Mouse (Mus musculus) limb, embryonic 11.5 days (tissue): ENCODE data around the gene Mrgprd. TPM values are rescaled to one million over a fixed set of nuclear protein-coding genes. Genes with fewer than 3 reads are reported as not detected.

ENCODE experiments used
- ATAC-seq: fragments of 200-750 bp; cut with Nextera tagmentation; 2 replicates; pipeline ENCODE4 v1.8.0; 2017; ENCODE audit warnings: low read depth; ENCODE audit not compliant: insufficient number of reproducible peaks, low FRiP score, low TSS enrichment
- DNase-seq: peaks from one replicate; pipeline ENCODE4 v3.0.0-alpha.2; 2015; ENCODE audit warnings: low spot score
- H3K27ac ChIP-seq: fragments of 300-500 bp; sonication (generic); replicated peaks from 2 replicates; pipeline ENCODE4 v1.5.1; 2014; ENCODE audit warnings: low read depth, mild to moderate bottlenecking, low read length
- H3K27me3 ChIP-seq: fragments of 300-500 bp; sonication (generic); 2 replicates; pipeline ENCODE4 v1.6.1; 2014; ENCODE audit warnings: mild to moderate bottlenecking, low read length, mixed read lengths; ENCODE audit not compliant: control insufficient read depth, insufficient read depth
- H3K36me3 ChIP-seq: fragments of 300-500 bp; sonication (generic); 2 replicates; pipeline ENCODE4 v1.6.1; 2014; ENCODE audit warnings: mild to moderate bottlenecking, low read length, moderate library complexity, mixed read lengths; ENCODE audit not compliant: control insufficient read depth, insufficient read depth
- H3K4me1 ChIP-seq: fragments of 300-500 bp; sonication (generic); 2 replicates; pipeline ENCODE4 v1.6.1; 2014; ENCODE audit warnings: low read length, mixed read lengths; ENCODE audit not compliant: control insufficient read depth, insufficient read depth
- H3K4me2 ChIP-seq: fragments of 300-500 bp; sonication (generic); 2 replicates; pipeline ENCODE4 v1.6.1; 2014; ENCODE audit warnings: low read depth, mild to moderate bottlenecking, moderate library complexity; ENCODE audit not compliant: severe bottlenecking
- H3K4me3 ChIP-seq: fragments of 300-500 bp; sonication (generic); 2 replicates; pipeline ENCODE4 v1.5.1; 2014; ENCODE audit warnings: low read depth, low read length
- H3K9ac ChIP-seq: fragments of 300-500 bp; sonication (generic); 2 replicates; pipeline ENCODE4 v1.6.1; 2014; ENCODE audit warnings: mild to moderate bottlenecking, low read length
- H3K9me3 ChIP-seq: fragments of 300-500 bp; sonication (generic); 2 replicates; pipeline ENCODE4 v1.6.1; 2016; ENCODE audit warnings: low read length; ENCODE audit not compliant: control insufficient read depth
- WGBS: fragments of 180-500 bp; shearing (Covaris S2); extraction: QIAGEN DNeasy Blood & Tissue Kit; methylation state at CpG from one replicate; pipeline ENCODE4 v1.1.7; 2014; 5-methylcytosine and 5-hydroxymethylcytosine counted together
- polyA plus RNA-seq: library from polyadenylated mRNA; unstranded; fragments of >200 nt; fragmentation: Nextera tagmentation; extraction: Ambion mirVana; gene quantifications from 2 replicates; pipeline ENCODE4 v1.2.1, GENCODE M21; 2014

The Mrgprd gene
- polyA plus RNA-seq, 1 experiment from 2014 or later = not detected

DNA sequence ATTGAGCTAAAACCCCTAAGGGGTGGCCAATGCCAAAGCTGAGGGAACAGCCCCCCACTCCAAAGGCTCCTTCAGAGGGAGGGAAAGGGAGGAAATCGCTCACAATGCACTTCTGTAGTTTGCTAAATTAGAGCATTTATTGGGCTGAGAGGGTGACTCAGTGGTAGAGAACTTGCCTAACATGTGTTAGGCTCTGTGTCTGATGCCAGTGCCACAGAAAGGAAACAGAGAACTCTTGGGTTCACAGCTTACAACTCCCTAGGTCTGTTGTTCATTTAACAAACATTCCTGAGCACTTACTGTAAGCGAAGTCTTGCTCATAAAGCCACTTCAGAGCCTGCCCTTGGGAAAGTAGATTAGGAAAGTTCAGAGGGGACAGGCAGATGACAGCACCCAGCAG lies 15.3 kb downstream of the Mrgprd start:
- no peak for ATAC-seq
- no peak overlapping the region for H3K27ac ChIP-seq

GRCm38 (mm10) chr7:145330641-145331040 lies 16.0 kb downstream of the Mrgprd start:
- WGBS = 83% methylated on average over 2 of the region's 2 CpGs
- H3K4me1 ChIP-seq = peaks cover 6% of the 10 kb centered on the region

More for the DNA sequence above, 15.3 kb downstream of the Mrgprd start:
- no peak overlapping the region for H3K9ac ChIP-seq
- H3K9me3 ChIP-seq = no peaks in the 10 kb centered on the region
- H3K4me2 ChIP-seq = no peak overlapping the region
- DNase-seq = no peak
- 49% methylated on average over 2 of the region's 2 CpGs for WGBS
- no peak overlapping the region for H3K4me3 ChIP-seq
- H3K4me1 ChIP-seq = peaks cover 6% of the 10 kb centered on the region
- no peaks in the 10 kb centered on the region for H3K27me3 ChIP-seq
- H3K36me3 ChIP-seq = no peaks in the 10 kb centered on the region

GRCm38 (mm10) chr7:145332376-145333041 lies 17.9 kb downstream of the Mrgprd start:
- no peaks in the 10 kb centered on the region for H3K27me3 ChIP-seq
- H3K27ac ChIP-seq = no peak overlapping the region
- ATAC-seq = no peak
- WGBS = 65% methylated on average over 1 of the region's 1 CpGs
- no peak for DNase-seq
- H3K9ac ChIP-seq = no peak overlapping the region
- peaks cover 6% of the 10 kb centered on the region for H3K4me1 ChIP-seq
- no peaks in the 10 kb centered on the region for H3K36me3 ChIP-seq
- no peaks in the 10 kb centered on the region for H3K9me3 ChIP-seq
- no peak overlapping the region for H3K4me3 ChIP-seq
- no peak overlapping the region for H3K4me2 ChIP-seq

More at GRCm38 (mm10) chr7:145330641-145331040, 16.0 kb downstream of the Mrgprd start:
- Histone ChIP-seq H3K36me3 (no peaks in the 10 kb centered on the region), H3K27me3 (no peaks in the 10 kb centered on the region), H3K4me3 (no peak overlapping the region), H3K9me3 (no peaks in the 10 kb centered on the region), H3K27ac (no peak overlapping the region), H3K9ac (no peak overlapping the region), H3K4me2 (no peak overlapping the region)
- DNase-seq (no peak), ATAC-seq (no peak)

- Histone ChIP-seq H3K4me3 (no peak overlapping the region), H3K27ac (no peak overlapping the region), H3K27me3 (no peaks in the 10 kb centered on the region), H3K9me3 (no peaks in the 10 kb centered on the region), H3K9ac (no peak overlapping the region), H3K36me3 (no peaks in the 10 kb centered on the region), H3K4me1 (peaks cover 6% of the 10 kb centered on the region), H3K4me2 (no peak overlapping the region)
- 84% methylated on average over 6 of the region's 6 CpGs for WGBS
- DNase-seq (no peak), ATAC-seq (no peak)
These were observed 19.3 kb downstream of the Mrgprd start for GRCm38 (mm10) chr7:145333936-145334335.

- H3K27ac ChIP-seq = no peak overlapping the region
- no peak for ATAC-seq
- DNase-seq = no peak
- H3K27me3 ChIP-seq = no peaks in the 10 kb centered on the region
- WGBS = 64% methylated on average over 3 of the region's 4 CpGs
- peaks cover 4% of the 10 kb centered on the region for H3K4me1 ChIP-seq
- no peak overlapping the region for H3K4me2 ChIP-seq
- no peaks in the 10 kb centered on the region for H3K9me3 ChIP-seq
- H3K36me3 ChIP-seq = no peaks in the 10 kb centered on the region
- H3K9ac ChIP-seq = no peak overlapping the region
- no peak overlapping the region for H3K4me3 ChIP-seq
These were observed 19.9 kb downstream of the Mrgprd start for GRCm38 (mm10) chr7:145334428-145335027.

DNA sequence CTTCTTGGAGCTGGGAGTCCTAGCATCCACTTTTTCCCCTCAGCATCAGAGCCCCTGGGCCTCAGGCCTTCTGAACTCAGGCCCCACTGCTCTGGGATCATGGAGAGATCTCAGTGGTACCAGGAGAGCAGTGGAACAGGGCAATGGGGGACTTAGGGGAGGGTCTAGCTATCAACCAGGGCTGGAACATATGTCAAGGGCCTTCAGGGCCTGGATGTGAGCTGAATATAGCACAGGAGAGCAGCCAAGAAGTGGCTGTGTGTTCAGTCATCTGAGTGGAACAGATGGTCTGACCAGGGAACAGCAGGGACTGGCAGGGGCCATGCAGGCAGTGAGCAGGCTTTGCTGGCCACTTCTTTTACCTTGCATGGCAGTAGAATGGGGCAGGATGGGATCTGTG lies 20.6 kb downstream of the Mrgprd start:
- no peak for ATAC-seq
- H3K27ac ChIP-seq = no peak overlapping the region

DNA sequence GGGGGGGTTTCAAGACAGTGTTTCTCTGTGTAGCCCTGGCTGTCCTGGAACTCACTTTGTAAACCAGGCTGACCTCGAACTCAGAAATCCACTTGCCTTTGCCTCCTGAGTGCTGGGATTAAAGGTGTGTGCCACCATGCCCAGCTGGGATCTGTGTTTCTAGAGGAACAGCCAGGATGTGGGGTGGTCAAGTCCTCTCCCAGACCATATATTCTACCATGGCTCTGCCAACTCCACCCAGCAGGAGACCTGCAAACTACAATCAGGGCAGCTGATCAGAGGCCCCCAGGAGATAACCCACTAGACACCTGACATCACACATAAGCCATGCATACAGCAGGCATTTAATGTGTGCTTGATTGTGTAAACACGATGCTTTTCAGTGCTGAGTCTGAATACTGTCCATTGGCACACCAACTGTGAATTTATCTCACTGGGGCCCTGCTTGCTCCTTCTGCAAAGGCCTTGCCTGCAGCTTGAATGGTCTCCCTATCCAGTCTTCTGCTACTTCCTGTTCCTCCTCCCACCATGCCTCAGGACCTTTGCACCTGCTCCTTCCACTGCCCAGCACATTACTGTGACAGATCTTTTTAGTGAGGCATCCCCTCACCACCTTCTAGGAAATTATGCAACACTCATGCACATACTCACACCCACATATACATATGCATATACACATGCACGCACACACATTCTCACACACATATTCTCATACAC lies 21.1 kb downstream of the Mrgprd start:
- Histone ChIP-seq H3K9ac (no peak overlapping the region), H3K4me2 (no peak overlapping the region), H3K4me3 (no peak overlapping the region), H3K27me3 (no peaks in the 10 kb centered on the region), H3K36me3 (no peaks in the 10 kb centered on the region), H3K27ac (no peak overlapping the region), H3K9me3 (no peaks in the 10 kb centered on the region), H3K4me1 (no peaks in the 10 kb centered on the region; the same call in 1 of the 2 replicates)
- WGBS = 86% methylated on average over 3 of the region's 3 CpGs
- DNase-seq (no peak), ATAC-seq (no peak)

More for the DNA sequence above, 20.6 kb downstream of the Mrgprd start:
- H3K4me2 ChIP-seq = no peak overlapping the region
- H3K9ac ChIP-seq = no peak overlapping the region
- H3K4me1 ChIP-seq = no peaks in the 10 kb centered on the region; the same call in none of the 2 replicates
- no peaks in the 10 kb centered on the region for H3K36me3 ChIP-seq
- no peak for DNase-seq
- no peaks in the 10 kb centered on the region for H3K27me3 ChIP-seq
- H3K4me3 ChIP-seq = no peak overlapping the region
- no peaks in the 10 kb centered on the region for H3K9me3 ChIP-seq

- Histone ChIP-seq H3K27me3 (no peaks in the 10 kb centered on the region), H3K27ac (no peak overlapping the region), H3K4me2 (no peak overlapping the region), H3K36me3 (no peaks in the 10 kb centered on the region), H3K9ac (no peak overlapping the region), H3K4me3 (no peak overlapping the region), H3K9me3 (no peaks in the 10 kb centered on the region), H3K4me1 (no peaks in the 10 kb centered on the region)
- no peak for DNase-seq
- no peak for ATAC-seq
- WGBS = 78% methylated on average over 2 of the region's 2 CpGs
These were observed 23.3 kb downstream of the Mrgprd start for GRCm38 (mm10) chr7:145337889-145338288.
